Mouse (Mus musculus) heart, embryonic 11.5 days (tissue): ENCODE data around the gene Ndc80. TPM values are rescaled to one million over a fixed set of nuclear protein-coding genes. Genes with fewer than 3 reads are reported as not detected.
"Not testable (repeated sequence)": the region's sequence is repeated elsewhere in the genome, so short reads cannot be mapped to it uniquely, and the experiment has no call there.

ENCODE experiments used
- ATAC-seq: fragments of 200-750 bp; cut with Nextera tagmentation; replicated peaks from 2 replicates; pipeline ENCODE4 v1.8.0; 2017; ENCODE audit warnings: moderate library complexity; ENCODE audit not compliant: insufficient number of reproducible peaks, low FRiP score, low TSS enrichment
- H3K27ac ChIP-seq: fragments of 300-500 bp; sonication (generic); 2 replicates; pipeline ENCODE4 v1.5.1; 2014; ENCODE audit warnings: mild to moderate bottlenecking, low read depth, low read length
- H3K27me3 ChIP-seq: fragments of 300-500 bp; sonication (generic); 2 replicates; pipeline ENCODE4 v1.6.1; 2014; ENCODE audit warnings: mild to moderate bottlenecking, low read length, mixed read lengths; ENCODE audit not compliant: control insufficient read depth, insufficient read depth
- H3K36me3 ChIP-seq: fragments of 300-500 bp; sonication (generic); 2 replicates; pipeline ENCODE4 v1.6.1; 2014; ENCODE audit warnings: mild to moderate bottlenecking, low read length, moderate library complexity, mixed read lengths; ENCODE audit not compliant: control insufficient read depth, insufficient read depth
- H3K4me1 ChIP-seq: fragments of 300-500 bp; sonication (generic); 2 replicates; pipeline ENCODE4 v1.6.1; 2014; ENCODE audit warnings: low read length; ENCODE audit not compliant: control insufficient read depth, insufficient read depth
- H3K4me2 ChIP-seq: fragments of 300-500 bp; sonication (generic); 2 replicates; pipeline ENCODE4 v1.6.1; 2014; ENCODE audit warnings: mild to moderate bottlenecking, moderate library complexity
- H3K4me3 ChIP-seq: fragments of 300-500 bp; sonication (generic); 2 replicates; pipeline ENCODE4 v1.5.1; 2014; ENCODE audit warnings: low read depth, low read length
- H3K9ac ChIP-seq: fragments of 300-500 bp; sonication (generic); 2 replicates; pipeline ENCODE4 v1.6.1; 2014; ENCODE audit warnings: mild to moderate bottlenecking, low read depth, low read length, moderate library complexity
- H3K9me3 ChIP-seq: fragments of 300-500 bp; sonication (generic); replicated peaks from 2 replicates; pipeline ENCODE4 v1.6.1; 2016; ENCODE audit warnings: low read length; ENCODE audit not compliant: control insufficient read depth
- WGBS: fragments of 180-500 bp; shearing (Covaris S2); extraction: QIAGEN DNeasy Blood & Tissue Kit; methylation state at CpG from one replicate; pipeline ENCODE4 v1.1.7; 2014; ENCODE audit not compliant: insufficient replicate concordance; 5-methylcytosine and 5-hydroxymethylcytosine counted together
- polyA plus RNA-seq: library from polyadenylated mRNA; unstranded; fragments of >200 nt; fragmentation: Nextera tagmentation; extraction: Ambion mirVana; gene quantifications from 2 replicates; pipeline ENCODE4 v1.2.1, GENCODE M21; 2014

Gene Ndc80
- polyA plus RNA-seq, 1 experiment from 2014 or later: 41.2 TPM

DNA sequence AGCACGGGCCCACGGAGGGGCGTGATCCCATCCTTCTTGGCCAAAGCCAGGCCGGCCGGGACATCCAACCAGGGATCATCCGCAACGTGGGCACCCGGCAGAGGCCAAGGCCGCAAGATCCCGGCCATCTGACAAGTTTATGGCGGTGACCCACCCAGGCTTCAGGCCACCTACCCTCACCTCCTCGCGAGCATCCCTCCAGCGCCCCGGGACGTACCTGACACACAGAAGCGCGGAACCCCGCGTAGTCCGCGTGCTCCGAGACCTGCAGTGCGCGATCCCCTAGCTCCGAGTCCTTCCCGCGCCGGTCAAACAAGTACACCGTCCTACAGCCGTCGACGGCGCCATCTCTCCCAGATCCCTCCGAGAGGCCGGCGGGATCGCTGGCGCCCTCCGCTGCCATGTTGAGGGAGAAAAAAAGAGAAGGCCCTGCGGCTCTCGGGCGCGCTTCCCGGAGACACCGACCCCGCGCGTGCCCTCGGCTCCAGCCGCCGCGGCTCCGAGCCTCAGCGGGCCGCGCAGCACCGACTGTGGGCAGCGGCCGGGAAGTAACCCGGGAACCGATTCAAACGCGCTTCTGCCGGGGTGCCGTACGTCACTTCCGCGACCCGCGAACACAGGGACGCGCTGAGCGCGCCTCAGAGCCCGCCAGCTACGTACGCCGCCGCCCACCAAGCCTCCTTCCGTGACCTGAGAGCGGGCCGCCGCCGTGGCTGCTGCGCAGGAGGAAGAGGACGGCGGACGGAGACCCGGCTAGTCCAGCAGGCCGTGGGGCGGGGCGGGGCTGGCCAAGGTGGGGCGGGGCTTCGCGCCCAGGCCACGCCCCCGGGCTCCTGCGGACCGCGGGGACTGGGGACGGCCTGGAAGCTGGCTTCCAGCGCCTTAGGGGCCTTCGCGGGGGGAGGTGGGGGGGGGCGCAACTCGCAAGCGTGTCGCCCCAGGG is 51.6 kb downstream of the Ndc80 start, which contains the start of gene Smchd1:
TSS of gene Smchd1 (minus strand) at position 582 of the 943 bp plus-strand sequence.
- H3K9me3 ChIP-seq: no peaks in the 10 kb centered on the region
- peak within 1 kb of the TSS; percentile 88 for H3K4me2 ChIP-seq
- H3K4me3 ChIP-seq: peak within 1 kb of the TSS; percentile 93
- H3K27ac ChIP-seq: peak within 1 kb of the TSS; percentile 97
- WGBS: under 1% methylated on average over 89 of the region's 109 CpGs
- peak; percentile 94 for ATAC-seq
- peak within 1 kb of the TSS; percentile 93 for H3K9ac ChIP-seq
- no peaks in the 10 kb centered on the region for H3K36me3 ChIP-seq
- H3K27me3 ChIP-seq: no peaks in the 10 kb centered on the region
- H3K4me1 ChIP-seq: peaks cover 6% of the 10 kb centered on the region

DNA sequence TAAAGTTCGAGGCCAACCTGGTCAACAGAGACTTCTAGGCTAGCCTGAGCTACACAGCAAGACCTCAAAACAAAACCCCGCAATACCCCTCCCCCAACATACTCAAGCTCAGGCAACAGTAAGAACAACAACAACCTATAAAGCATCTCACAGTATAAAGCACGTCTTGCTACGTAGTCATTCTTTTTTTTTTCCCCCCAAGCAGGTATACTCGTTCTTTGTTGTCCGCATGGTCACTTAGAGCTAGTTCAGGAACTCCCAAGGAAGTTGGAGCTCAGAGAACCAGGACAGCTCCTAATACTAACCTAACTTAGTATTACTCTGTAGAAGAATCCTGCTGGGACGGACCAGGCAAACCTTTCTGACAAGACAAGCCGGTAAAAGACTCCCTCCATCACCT is 52.5 kb downstream of the Ndc80 start:
- 16% methylated on average over 8 of the region's 8 CpGs for WGBS
- Histone ChIP-seq H3K4me1 (peaks cover 6% of the 10 kb centered on the region), H3K9ac (peak overlapping the region; percentile 93), H3K27ac (no peak overlapping the region), H3K4me3 (peak overlapping the region; percentile 93), H3K9me3 (no peaks in the 10 kb centered on the region), H3K4me2 (peak overlapping the region; percentile 88), H3K36me3 (no peaks in the 10 kb centered on the region), H3K27me3 (no peaks in the 10 kb centered on the region)
- no peak for ATAC-seq

DNA sequence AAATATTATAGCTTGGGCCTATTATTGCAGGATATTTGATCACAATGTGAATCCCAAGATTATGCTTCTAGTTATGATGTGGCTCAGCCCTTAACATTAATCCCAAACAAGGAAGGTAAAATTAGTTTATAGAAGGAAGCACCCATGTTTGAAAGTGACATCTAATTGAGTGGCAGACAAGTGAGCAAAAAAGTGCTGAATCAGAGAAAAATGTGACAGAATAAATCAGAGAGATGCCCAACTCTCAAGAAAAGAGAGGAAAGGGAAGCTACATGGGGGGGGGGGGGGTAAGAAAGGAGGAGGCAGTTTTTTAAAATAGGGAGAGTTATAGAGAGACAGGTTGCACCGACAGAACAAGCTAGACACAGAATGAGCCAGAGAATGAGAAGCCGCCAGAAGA is 55.4 kb downstream of the Ndc80 start:
- ATAC-seq: no peak
- no peak overlapping the region for H3K4me2 ChIP-seq
- H3K4me1 ChIP-seq: peaks cover 6% of the 10 kb centered on the region
- H3K27me3 ChIP-seq: no peaks in the 10 kb centered on the region
- WGBS: 76% methylated on average over 2 of the region's 2 CpGs
- H3K4me3 ChIP-seq: no peak overlapping the region
- no peak overlapping the region for H3K27ac ChIP-seq
- no peak overlapping the region for H3K9ac ChIP-seq
- no peaks in the 10 kb centered on the region for H3K36me3 ChIP-seq
- H3K9me3 ChIP-seq: no peaks in the 10 kb centered on the region

DNA sequence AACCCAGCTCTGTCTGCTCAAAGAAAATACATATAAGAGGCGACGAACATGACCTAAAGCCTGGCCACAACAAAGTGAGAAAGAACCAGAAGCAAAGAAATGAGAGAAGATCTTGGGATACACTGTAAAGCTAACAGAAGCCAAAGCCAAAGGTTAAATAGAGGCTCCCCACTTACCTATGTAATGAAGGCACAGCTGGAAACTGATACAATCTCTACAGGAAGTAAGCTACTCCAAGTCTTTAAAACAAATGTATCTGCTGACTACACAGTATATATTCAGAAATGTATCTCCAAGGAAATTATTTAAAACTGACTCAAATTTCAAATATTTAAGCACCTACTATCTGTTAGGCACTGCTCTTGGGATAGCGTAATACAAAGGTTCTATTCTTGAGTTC is 66.3 kb downstream of the Ndc80 start:
- no peaks in the 10 kb centered on the region for H3K9me3 ChIP-seq
- no peak overlapping the region for H3K27ac ChIP-seq
- no peak overlapping the region for H3K9ac ChIP-seq
- no peaks in the 10 kb centered on the region for H3K27me3 ChIP-seq
- no peak overlapping the region for H3K4me3 ChIP-seq
- H3K4me2 ChIP-seq: no peak overlapping the region
- H3K36me3 ChIP-seq: peaks cover 9% of the 10 kb centered on the region; the same call in 1 of the 2 replicates
- H3K4me1 ChIP-seq: no peaks in the 10 kb centered on the region
- WGBS: 95% methylated on average over 3 of the region's 3 CpGs
- ATAC-seq: no peak

DNA sequence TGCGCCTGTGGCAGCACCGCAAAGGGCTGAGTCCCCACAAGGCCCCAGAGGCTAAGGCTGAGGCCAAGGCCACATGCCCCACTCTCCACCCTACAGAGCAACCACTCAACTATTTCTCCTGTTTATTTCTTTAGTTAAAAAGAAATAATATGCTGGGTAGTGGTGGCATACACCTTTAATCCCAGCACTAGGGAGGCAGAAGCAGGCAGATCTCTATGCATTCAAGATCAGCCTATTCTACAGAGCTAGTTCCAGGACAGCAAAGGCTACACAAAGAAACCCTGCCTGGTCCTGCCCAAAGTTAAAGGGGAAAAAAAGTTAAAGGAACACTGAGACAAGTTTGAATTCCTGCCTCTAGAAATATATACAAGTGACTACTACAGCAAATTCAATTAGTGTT is 66.8 kb downstream of the Ndc80 start, which contains the start of gene Gm4707:
TSS of gene Gm4707 (minus strand) at position 101 of the 400 bp plus-strand sequence.
- H3K9ac ChIP-seq: no peak within 1 kb of the TSS
- ATAC-seq: no peak
- no peak within 1 kb of the TSS for H3K4me3 ChIP-seq
- H3K4me1 ChIP-seq: no peaks in the 10 kb centered on the region
- H3K27ac ChIP-seq: no peak within 1 kb of the TSS
- no peaks in the 10 kb centered on the region for H3K27me3 ChIP-seq
- H3K36me3 ChIP-seq: peaks cover 9% of the 10 kb centered on the region; the same call in 1 of the 2 replicates
- H3K4me2 ChIP-seq: no peak within 1 kb of the TSS
- 97% methylated on average over 2 of the region's 2 CpGs for WGBS
- no peaks in the 10 kb centered on the region for H3K9me3 ChIP-seq

DNA sequence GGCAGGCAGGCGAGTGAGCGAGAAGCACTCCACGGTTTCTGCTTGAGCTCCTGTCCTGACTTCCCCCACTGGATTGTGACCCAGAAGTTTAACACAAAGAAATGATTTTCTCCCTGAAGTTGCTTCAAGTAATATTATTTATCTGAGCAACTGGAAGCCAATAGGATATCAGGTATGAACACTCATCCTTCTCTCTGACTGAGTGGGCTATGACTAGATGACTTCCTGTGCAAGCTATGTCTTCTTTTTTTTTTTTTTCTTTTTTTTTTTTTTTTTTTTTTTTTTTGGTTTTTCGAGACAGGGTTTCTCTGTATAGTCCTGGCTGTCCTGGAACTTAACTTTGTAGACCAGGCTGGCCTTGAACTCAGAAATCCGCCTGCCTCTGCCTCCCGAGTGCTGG is 69.3 kb downstream of the Ndc80 start:
- H3K27me3 ChIP-seq, ATAC-seq, H3K4me2 ChIP-seq, H3K4me1 ChIP-seq, H3K9me3 ChIP-seq, H3K9ac ChIP-seq, H3K36me3 ChIP-seq, H3K27ac ChIP-seq, H3K4me3 ChIP-seq: not testable (repeated sequence)
- WGBS: 93% methylated on average over 5 of the region's 6 CpGs

Other genes starting within 250 kb of the Ndc80 start
- gene Emilin2, start 214.9 kb downstream of the Ndc80 start, polyA plus RNA-seq: 59.1 and 81.1 TPM in 2 replicates
- 2.9 and 4.2 TPM in 2 replicates for gene Gm4707, start 66.9 kb downstream of the Ndc80 start, polyA plus RNA-seq
- 52.3 and 65.9 TPM in 2 replicates for gene Smchd1, start 51.5 kb downstream of the Ndc80 start, polyA plus RNA-seq
- gene Spdya, start 25.2 kb upstream of the Ndc80 start, polyA plus RNA-seq: 0.29 and 0.49 TPM in 2 replicates
- gene Wdr43, start 89.0 kb upstream of the Ndc80 start, polyA plus RNA-seq: 54.4 and 60.0 TPM in 2 replicates
- gene Togaram2, start 146.4 kb upstream of the Ndc80 start, polyA plus RNA-seq: 1.9 and 3.1 TPM in 2 replicates
- gene Pcare, start 226.0 kb upstream of the Ndc80 start, polyA plus RNA-seq: not detected in 2 replicates
- gene Clip4, start 241.6 kb upstream of the Ndc80 start, polyA plus RNA-seq: 28.6 and 30.6 TPM in 2 replicates